Mouse (Mus musculus): ENCODE measurements around the gene Eps8l1. TPM values are rescaled to one million over a fixed set of nuclear protein-coding genes. Genes with fewer than 3 reads are reported as not detected.

The Eps8l1 gene
- polyA plus RNA-seq, 1 experiment from 2014 or later, result 9.3 TPM

DNA sequence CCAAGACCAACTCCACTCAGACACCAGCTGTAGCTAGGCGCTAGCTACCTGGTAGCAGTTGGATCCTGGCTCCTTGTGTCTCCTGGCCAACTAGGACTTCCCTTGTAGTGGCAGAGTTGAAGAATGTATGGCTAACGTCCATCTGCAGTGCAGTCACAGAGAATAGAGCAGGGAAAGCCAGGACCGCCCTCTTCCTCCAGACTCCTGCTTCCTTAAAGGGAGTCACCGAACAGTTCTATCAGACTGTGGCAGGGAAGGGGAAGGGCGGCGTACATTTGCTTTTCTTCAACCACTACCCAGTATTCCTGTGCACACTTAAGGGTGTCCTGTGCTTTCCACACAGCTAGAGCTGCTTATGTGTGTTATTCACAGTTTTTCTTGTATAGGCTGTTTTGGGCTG, 30.8 kb downstream of the Eps8l1 start:
- Histone ChIP-seq H3K9ac (no peak overlapping the region), H3K36me3 (peaks cover 75% of the 10 kb centered on the region), H3K4me1 (replicated peaks) (0 out of 2 replicates have a peak, but pooled peaks cover 3% of the 10 kb centered on the region), H3K27ac (no peak overlapping the region), H3K4me2 (no peak overlapping the region), H3K4me3 (no peak overlapping the region), H3K27me3 (no peaks in the 10 kb centered on the region), H3K9me3 (no peaks in the 10 kb centered on the region)
- ATAC-seq (ENCODE audit: low FRiP score), result no peak
- 92% methylated on average over 6 of the region's 6 CpGs for WGBS

DNA sequence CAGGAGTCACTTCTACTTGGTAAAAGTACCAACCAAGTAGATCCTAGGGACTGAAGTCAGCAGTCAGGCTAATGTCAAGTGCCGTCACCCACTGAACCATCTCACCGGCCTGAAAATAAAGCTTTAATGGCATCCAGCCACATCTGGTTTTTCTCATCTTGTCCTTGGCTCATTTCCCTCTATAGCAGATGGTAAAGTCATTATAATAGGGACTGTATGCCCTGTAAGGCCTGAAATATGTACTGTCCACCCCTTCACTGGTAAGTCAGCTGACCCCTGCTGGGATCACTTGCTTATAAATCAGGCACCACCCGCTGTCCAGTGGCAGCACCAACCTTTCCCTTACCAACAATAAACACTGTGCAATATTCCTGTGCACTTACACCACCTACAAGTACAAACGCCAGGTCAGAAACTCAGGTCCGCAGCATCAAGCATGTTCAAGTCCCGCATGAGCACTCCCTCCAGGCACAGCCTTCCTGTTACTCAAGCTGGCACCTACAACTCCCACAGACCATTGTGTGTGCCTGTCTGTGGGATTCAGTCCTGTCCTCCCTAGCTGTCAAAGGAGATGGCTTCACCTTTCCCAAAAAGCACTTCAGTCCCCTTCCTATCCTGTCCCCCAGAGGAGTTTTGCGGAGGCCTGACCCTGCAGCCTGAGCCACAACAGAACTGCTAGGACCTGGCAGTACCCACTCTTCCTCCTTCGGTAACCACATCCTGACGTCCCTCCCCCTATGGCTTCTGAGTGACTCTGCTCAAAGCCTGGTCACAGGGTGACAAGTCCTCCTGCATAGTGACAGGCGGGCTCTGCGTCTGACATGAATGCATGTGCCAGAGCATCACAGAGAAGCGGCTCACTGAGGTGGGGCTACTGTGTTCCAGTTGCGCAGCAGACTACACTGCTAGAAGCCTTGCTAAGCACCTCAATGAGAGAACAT, 32.1 kb downstream of the Eps8l1 start:
- H3K36me3 ChIP-seq, result peaks cover 79% of the 10 kb centered on the region
- no peaks in the 10 kb centered on the region for H3K27me3 ChIP-seq
- H3K9ac ChIP-seq, result no peak overlapping the region
- H3K4me2 ChIP-seq, result no peak overlapping the region
- WGBS, result 94% methylated on average over 13 of the region's 13 CpGs
- H3K4me1 ChIP-seq (replicated peaks), result peaks cover 11% of the 10 kb centered on the region
- no peak for ATAC-seq (ENCODE audit: low FRiP score)
- no peak overlapping the region for H3K27ac ChIP-seq
- no peak overlapping the region for H3K4me3 ChIP-seq
- H3K9me3 ChIP-seq, result no peaks in the 10 kb centered on the region

DNA sequence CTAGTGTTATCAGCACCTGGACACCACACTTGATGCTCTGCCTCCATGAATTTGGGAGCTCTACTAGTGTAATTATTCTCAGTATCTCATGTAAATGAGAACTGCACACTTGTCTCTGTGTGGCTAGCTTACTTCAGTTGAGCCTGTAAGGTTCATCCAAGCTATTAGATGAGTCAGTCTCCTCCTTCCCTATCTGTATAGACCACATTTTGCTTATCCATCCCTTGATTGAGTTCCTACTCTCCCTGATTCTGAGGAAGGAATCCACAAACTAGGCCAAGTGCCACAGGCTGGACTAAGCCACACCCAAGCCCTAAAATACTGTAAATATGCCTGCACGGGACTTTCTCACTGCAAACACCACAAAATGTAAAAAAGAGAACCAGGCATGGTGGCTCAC, 33.5 kb downstream of the Eps8l1 start:
- Histone ChIP-seq H3K27me3 (no peaks in the 10 kb centered on the region), H3K4me3 (no peak overlapping the region), H3K27ac (no peak overlapping the region), H3K9ac (no peak overlapping the region), H3K4me2 (no peak overlapping the region), H3K9me3 (no peaks in the 10 kb centered on the region), H3K36me3 (peaks cover 67% of the 10 kb centered on the region), H3K4me1 (replicated peaks) (peaks cover 25% of the 10 kb centered on the region)
- WGBS, result 87% methylated on average over 1 of the region's 1 CpGs
- no peak for ATAC-seq (ENCODE audit: low FRiP score)

DNA sequence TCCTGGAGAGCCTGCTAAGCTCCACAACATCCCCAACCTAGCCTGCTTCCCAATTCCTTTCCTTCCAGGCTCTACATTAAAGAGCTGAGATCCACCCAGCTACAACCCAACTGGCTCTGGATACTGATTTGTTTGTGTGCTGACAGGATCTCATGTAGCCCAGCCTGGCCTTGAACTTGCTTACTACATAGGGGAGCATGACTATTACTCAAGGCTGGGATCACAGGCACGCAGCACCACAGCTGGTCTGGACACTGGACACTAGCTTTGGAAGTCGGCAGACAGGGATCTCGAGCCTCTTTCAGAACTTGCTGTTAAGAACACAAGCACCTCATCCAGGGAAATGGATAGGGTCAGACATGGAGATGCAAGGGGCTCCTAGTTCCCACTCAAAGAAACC, 36.0 kb downstream of the Eps8l1 start:
- peaks cover 51% of the 10 kb centered on the region for H3K36me3 ChIP-seq
- no peaks in the 10 kb centered on the region for H3K27me3 ChIP-seq
- H3K4me3 ChIP-seq, result no peak overlapping the region
- no peak overlapping the region for H3K27ac ChIP-seq
- no peak for ATAC-seq (ENCODE audit: low FRiP score)
- no peak overlapping the region for H3K9ac ChIP-seq
- H3K4me1 ChIP-seq (replicated peaks), result peaks cover 44% of the 10 kb centered on the region
- H3K9me3 ChIP-seq, result no peaks in the 10 kb centered on the region
- no peak overlapping the region for H3K4me2 ChIP-seq
- 99% methylated on average over 3 of the region's 3 CpGs for WGBS

DNA sequence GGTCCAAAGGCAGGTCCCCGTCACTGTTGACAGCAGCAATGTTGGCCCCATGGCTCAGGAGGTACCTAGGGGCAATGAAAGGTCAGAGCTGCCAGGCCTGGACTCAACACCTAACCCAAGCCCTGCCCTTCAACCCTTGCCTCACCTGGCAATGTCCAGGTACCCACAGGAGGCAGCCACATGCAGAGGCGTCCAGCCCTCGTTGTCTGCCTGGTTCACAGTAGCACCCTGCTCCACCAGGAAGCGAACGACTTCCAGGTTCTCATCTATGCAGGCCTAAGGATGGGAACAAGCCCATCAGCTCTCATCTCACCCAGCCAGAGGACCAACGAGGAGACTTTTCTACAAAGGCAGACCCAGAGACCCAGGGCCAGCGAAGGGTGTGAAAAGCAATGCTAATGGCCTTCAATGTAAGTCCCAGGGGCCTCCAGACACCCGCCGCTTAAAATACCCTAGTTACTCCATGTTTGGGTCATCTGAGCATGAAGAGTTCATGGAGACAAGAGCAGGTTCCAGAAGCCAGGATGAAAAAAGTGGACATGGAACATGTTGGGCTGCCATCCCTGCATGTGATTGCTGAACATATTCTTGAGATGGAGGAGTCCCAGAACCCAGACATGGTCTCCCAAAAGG, 36.9 kb downstream of the Eps8l1 start:
- no peak for ATAC-seq (ENCODE audit: low FRiP score)
- H3K4me3 ChIP-seq, result no peak overlapping the region
- peaks cover 46% of the 10 kb centered on the region for H3K4me1 ChIP-seq (replicated peaks)
- 94% methylated on average over 9 of the region's 9 CpGs for WGBS
- H3K27ac ChIP-seq, result no peak overlapping the region
- no peak overlapping the region; the same call in 1 of the 2 replicates for H3K9ac ChIP-seq
- peaks cover 43% of the 10 kb centered on the region for H3K36me3 ChIP-seq
- H3K9me3 ChIP-seq, result no peaks in the 10 kb centered on the region
- H3K27me3 ChIP-seq, result no peaks in the 10 kb centered on the region
- H3K4me2 ChIP-seq, result peak overlapping the region; percentile 89

DNA sequence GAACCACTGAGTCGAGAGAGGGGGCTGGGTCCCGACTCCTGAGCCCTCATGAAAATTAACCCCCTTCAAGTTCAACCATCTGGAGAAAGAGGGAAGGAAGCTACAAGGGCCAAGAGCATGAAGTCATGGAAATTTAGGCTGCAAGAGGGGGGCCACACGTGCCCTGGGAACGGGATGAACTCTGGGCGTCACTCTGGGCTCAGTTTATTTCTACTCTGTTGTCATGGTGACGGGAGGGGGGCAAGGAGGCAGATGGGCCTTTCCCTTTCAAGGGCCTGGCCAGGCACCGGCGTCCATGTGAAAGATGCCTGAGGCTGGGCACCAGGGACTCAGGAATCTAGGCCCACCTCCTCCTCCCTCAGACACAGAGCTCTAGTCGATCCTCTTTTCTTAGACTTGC, 37.8 kb downstream of the Eps8l1 start:
- WGBS, result 8% methylated on average over 9 of the region's 9 CpGs
- Histone ChIP-seq H3K4me2 (peak overlapping the region; percentile 89), H3K36me3 (peaks cover 34% of the 10 kb centered on the region), H3K9ac (peak overlapping the region; percentile 94), H3K4me1 (replicated peaks) (peaks cover 45% of the 10 kb centered on the region), H3K9me3 (no peaks in the 10 kb centered on the region), H3K4me3 (peak overlapping the region; percentile 88), H3K27ac (peak overlapping the region; percentile 64; the same call in 1 of the 2 replicates), H3K27me3 (no peaks in the 10 kb centered on the region)
- ATAC-seq (ENCODE audit: low FRiP score), result no peak

DNA sequence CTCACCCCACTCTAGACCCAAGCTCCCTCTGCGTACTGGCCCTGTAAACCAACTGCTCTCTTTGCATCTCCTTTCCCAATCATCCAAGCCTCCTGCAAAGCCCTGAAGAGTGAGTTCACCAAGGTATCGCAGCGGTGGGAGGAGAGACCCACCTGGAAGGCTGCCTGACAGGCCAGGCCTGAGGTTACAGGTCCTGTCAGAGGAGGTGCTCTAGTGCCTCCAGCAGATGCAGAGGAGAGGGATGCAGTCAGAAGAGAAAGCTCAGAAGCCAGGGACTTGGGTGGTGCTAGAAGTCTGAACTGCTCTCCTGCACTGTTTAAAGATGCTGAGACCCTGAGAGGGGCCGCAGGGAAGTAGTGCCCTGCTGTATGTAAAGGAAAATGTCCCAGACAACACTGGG, 38.6 kb downstream of the Eps8l1 start:
- Histone ChIP-seq H3K27ac (no peak overlapping the region), H3K4me2 (peak overlapping the region; percentile 89), H3K9me3 (no peaks in the 10 kb centered on the region), H3K4me1 (replicated peaks) (peaks cover 45% of the 10 kb centered on the region), H3K36me3 (peaks cover 28% of the 10 kb centered on the region), H3K4me3 (peak overlapping the region; percentile 88), H3K27me3 (no peaks in the 10 kb centered on the region), H3K9ac (peak overlapping the region; percentile 94)
- no peak for ATAC-seq (ENCODE audit: low FRiP score)
- 95% methylated on average over 4 of the region's 4 CpGs for WGBS

DNA sequence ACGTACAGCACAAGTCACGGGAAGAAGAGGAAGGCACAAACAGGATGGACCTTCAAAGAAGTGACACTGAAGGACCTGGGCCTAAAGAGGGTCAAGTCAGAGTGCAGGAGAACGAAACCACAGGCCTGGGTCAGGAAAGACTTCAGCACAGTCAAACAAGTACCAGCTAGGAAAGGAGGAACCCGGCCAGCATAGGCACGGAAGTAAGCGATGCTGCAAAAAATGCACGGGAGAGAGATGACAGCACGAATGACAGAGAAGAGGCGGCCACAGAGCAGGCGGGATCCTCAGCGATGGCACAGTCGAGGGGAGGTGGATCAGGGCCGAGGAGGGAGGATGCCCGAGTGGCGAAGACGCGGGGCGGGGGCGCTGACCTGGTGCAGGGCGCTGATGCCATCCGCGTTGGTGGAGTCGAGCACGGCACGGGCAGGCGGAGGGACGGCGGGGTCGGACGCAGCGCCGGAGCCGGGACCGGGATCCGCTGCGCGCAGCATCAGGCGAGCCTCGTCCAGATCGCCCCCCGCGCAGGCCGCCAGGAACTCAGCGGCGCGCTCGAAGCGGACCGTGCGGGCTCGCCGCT, 40.5 kb downstream of the Eps8l1 start:
- H3K4me3 ChIP-seq, result peak overlapping the region; percentile 88
- peak overlapping the region; percentile 92 for H3K27ac ChIP-seq
- no peaks in the 10 kb centered on the region for H3K9me3 ChIP-seq
- peak overlapping the region; percentile 94 for H3K9ac ChIP-seq
- H3K4me1 ChIP-seq (replicated peaks), result peaks cover 45% of the 10 kb centered on the region
- peaks cover 15% of the 10 kb centered on the region for H3K36me3 ChIP-seq
- peak; percentile 53 for ATAC-seq (ENCODE audit: low FRiP score)
- no peaks in the 10 kb centered on the region for H3K27me3 ChIP-seq
- under 1% methylated on average over 40 of the region's 52 CpGs for WGBS
- H3K4me2 ChIP-seq, result peak overlapping the region; percentile 89

DNA sequence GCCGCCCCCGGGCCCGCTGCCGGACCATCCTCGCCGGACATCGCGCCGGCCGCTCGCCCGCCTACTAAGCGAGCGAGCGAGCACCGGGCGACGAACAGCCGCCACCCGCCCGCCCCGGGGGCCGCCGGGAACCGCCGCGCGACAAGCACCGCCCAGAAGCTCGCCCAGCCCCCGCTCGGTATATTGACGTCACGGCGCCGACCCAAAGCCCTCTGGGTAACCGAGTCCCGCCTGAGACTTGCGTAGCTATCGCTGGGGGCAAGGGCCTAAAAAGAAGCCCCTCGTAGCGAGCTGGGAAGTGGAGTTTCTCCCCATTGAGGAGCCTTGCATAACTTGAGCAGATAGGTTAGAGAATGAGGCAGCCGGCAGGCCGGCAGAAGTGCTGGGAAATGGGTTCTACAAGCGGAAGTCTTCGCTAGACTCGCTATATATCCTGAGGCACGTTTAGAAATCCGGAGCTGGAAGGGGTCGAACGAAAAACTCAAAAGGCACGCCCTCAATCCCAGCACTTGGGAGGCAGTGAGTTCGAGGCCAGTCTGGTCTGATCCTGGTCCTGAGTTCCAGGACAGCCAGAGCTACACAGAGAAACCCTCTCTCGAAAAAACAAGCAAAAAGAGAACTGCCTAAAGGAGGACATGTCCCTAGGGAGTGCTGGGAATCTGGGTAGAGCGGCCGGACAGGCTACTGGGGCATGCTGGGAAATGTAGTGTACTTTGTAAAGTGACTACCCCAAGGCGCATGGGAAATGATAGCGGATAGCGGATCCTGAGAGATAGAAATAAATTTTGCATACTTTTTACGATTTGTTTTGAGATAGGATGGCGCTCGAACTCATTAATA, 41.3 kb downstream of the Eps8l1 start, which contains the start of gene Ppp1r12c:
TSS of gene Ppp1r12c (minus strand) at position 123 of the 840 bp plus-strand sequence.
- peak; percentile 95 for ATAC-seq (ENCODE audit: low FRiP score)
- peak within 1 kb of the TSS; percentile 92 for H3K27ac ChIP-seq
- H3K9me3 ChIP-seq, result no peaks in the 10 kb centered on the region
- peak within 1 kb of the TSS; percentile 94 for H3K9ac ChIP-seq
- peaks cover 45% of the 10 kb centered on the region for H3K4me1 ChIP-seq (replicated peaks)
- under 1% methylated on average over 60 of the region's 62 CpGs for WGBS
- no peaks in the 10 kb centered on the region for H3K27me3 ChIP-seq
- peak within 1 kb of the TSS; percentile 89 for H3K4me2 ChIP-seq
- H3K36me3 ChIP-seq, result peaks cover 8% of the 10 kb centered on the region
- peak within 1 kb of the TSS; percentile 88 for H3K4me3 ChIP-seq

DNA sequence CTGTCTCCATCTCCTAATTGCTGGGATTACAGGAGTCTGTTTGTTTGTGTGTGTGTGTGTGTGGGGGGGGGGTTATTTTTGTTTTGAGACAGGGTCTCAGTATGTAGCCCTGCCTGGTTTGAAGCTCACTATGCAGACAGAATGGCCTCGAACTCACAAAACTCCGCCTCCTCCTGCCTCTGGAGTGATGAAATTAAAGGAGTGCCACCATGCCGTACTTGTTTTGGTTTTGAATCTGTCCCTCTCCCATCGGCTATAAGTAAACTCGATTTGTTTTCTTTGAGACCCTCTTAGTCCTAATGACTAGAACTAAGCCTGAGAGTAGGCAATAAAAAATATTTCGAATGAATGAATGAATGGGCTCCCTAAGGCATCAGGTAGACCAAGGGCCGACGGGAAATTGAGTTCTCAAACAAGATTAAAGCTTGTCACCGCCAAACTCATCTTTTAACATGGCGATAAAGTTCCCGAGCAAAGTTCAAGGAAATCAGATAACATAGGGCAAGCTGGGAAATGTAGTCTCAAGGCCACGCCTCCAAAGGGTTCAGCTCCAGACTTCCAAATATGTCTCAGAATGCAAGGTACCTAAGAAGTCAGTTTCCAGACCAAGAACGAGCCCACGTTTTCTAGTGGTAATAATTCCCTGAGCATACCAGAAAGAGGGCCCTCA, 42.1 kb downstream of the Eps8l1 start:
- Histone ChIP-seq H3K9me3 (no peaks in the 10 kb centered on the region), H3K4me1 (replicated peaks) (peaks cover 37% of the 10 kb centered on the region), H3K27me3 (no peaks in the 10 kb centered on the region), H3K27ac (peak overlapping the region; percentile 92; the same call in 1 of the 2 replicates), H3K36me3 (peaks cover under 1% of the 10 kb centered on the region; the same call in 1 of the 2 replicates), H3K4me3 (peak overlapping the region; percentile 88), H3K4me2 (peak overlapping the region; percentile 89), H3K9ac (peak overlapping the region; percentile 94)
- 14% methylated on average over 14 of the region's 14 CpGs for WGBS
- ATAC-seq (ENCODE audit: low FRiP score), result peak; percentile 8; the same call in 1 of the 2 replicates

DNA sequence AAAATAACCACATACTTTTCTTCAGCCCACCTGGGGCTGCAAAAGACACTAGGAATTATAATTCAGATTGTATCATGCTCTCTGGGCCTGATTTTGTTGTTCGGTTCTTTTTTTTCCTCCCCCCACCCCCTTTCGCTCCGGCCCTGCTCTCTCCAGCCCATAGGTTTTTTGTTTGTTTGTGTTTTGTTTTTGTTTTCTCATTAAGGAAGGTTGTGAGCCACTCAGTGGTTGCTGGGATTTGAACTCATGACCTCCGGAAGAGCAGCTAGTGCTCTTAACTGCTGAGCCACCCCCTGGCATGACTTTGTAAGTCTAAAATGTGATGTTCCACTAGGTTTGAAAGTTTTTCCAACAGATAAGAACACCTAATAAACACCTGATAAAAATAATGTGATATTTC, 42.6 kb downstream of the Eps8l1 start:
- Histone ChIP-seq H3K4me3 (no peak overlapping the region), H3K27me3 (0 out of 2 replicates have a peak, but pooled peaks cover under 1% of the 10 kb centered on the region), H3K27ac (no peak overlapping the region), H3K9me3 (no peaks in the 10 kb centered on the region), H3K4me1 (replicated peaks) (peaks cover 32% of the 10 kb centered on the region), H3K36me3 (no peaks in the 10 kb centered on the region), H3K4me2 (0 out of 2 replicates have a peak overlapping the region, but pooled peaks have one; percentile 89), H3K9ac (no peak overlapping the region)
- ATAC-seq (ENCODE audit: low FRiP score), result no peak
- WGBS, result 78% methylated on average over 4 of the region's 4 CpGs

Data from hindbrain, embryonic 13.5 days (tissue).